ENCODE assay signal across 8 mouse cellular contexts in the genomic region with DNA sequence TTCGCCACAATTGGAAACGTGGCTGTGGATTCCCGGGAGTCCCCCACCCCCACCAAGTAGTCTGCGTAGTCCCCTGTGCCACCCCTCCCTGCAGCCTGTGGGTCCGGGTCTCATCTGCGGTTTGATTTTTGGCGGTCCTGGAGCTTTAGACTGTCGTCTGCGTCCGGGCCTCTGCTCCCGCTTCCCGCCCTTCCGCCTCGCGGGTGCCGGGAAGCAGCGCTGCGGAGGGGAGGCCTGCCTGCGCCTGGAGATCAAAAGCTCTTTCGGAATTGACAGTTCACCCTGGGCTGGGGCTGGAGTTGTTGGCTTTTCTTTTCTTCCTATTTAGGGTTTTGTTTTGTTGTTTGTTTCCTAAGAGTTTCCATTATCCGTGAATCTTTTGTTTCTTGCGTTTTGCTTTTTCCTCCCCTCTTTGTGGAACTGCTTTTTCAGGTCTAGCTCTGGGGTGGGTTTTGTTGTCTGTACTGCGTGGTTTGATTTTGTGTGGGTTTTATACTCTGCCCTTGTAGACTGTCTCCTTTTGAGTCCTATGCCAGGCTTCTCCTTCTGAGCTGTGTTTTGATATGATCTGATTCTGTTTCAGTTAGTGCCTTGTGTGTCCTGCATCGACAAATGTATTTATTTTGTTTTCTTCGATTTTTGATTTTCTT. TPM values are rescaled to one million over a fixed set of nuclear protein-coding genes. Genes with fewer than 3 reads are reported as not detected.
DNase-seq lines count a peak whose midpoint lies in the region; ATAC-seq and TF ChIP-seq lines count a peak whose summit lies in the region.

No protein-coding gene starts in this region.

- no peaks in the 10 kb centered on the region for H3K36me3 ChIP-seq in forebrain, embryonic 10.5 days (replicated peaks)
- H3K36me3 ChIP-seq in forebrain, embryonic 15.5 days, result no peaks in the 10 kb centered on the region
- H3K36me3 ChIP-seq in ES-Bruce4 (ENCODE audit: control insufficient read depth, insufficient read depth, low read length, poor library complexity, severe bottlenecking), result no peaks in the 10 kb centered on the region
- H3K36me3 ChIP-seq in heart, embryonic 14.5 days (ENCODE audit: control insufficient read depth, insufficient read depth, low read length), result no peaks in the 10 kb centered on the region
- no peaks in the 10 kb centered on the region for H3K36me3 ChIP-seq in liver, embryonic 13.5 days

- H3K9ac ChIP-seq in forebrain, embryonic 15.5 days (replicated peaks), result no peak overlapping the region
- peak overlapping the region; percentile 34 for H3K9ac ChIP-seq in ES-Bruce4 (ENCODE audit: low read depth, poor library complexity, severe bottlenecking)
- H3K9ac ChIP-seq in heart, embryonic 14.5 days (ENCODE audit: low read length), result no peak overlapping the region
- no peak overlapping the region for H3K9ac ChIP-seq in liver, embryonic 13.5 days

- under 1% methylated on average over 25 of the region's 25 CpGs for WGBS in forebrain, embryonic 10.5 days
- 1% methylated on average over 25 of the region's 25 CpGs for WGBS in forebrain, embryonic 15.5 days
- 2% methylated on average over 24 of the region's 25 CpGs for WGBS in heart, embryonic 14.5 days
- 2% methylated on average over 25 of the region's 25 CpGs for WGBS in liver, embryonic 13.5 days (ENCODE audit: insufficient replicate concordance)

- no peak for TF ChIP-seq CTCF in ES-Bruce4 (IDR thresholded peaks at IDR 0.05; ENCODE audit: low read depth, low read length)

- peak; percentile 48 for DNase-seq in forebrain, embryonic 10.5 days (ENCODE audit: extremely low spot score, low spot score)
- no peak for DNase-seq in liver, embryonic 13.5 days
- no peak for DNase-seq in layer of hippocampus, adult 8-10 months (ENCODE audit: low spot score in 2 of 2)
- DNase-seq in thymus, adult 18-20 months, result no peak
- no peak for DNase-seq in layer of hippocampus, postnatal 25 days (ENCODE audit: extremely low spot score in 1 of 2, low spot score in 1 of 2)

- H3K4me2 ChIP-seq in forebrain, embryonic 15.5 days (replicated peaks), result no peak overlapping the region
- peak overlapping the region; percentile 38 for H3K4me2 ChIP-seq in heart, embryonic 14.5 days (ENCODE audit: low read length)
- H3K4me2 ChIP-seq in liver, embryonic 13.5 days, result no peak overlapping the region

- peak overlapping the region; percentile 54; the same call in 1 of the 2 replicates for H3K27ac ChIP-seq in forebrain, embryonic 10.5 days
- no peak overlapping the region for H3K27ac ChIP-seq in forebrain, embryonic 15.5 days (replicated peaks)
- H3K27ac ChIP-seq in ES-Bruce4 (ENCODE audit: insufficient read depth, low read length), result no peak overlapping the region
- H3K27ac ChIP-seq in heart, embryonic 14.5 days (replicated peaks in 1 of 2; ENCODE audit: control insufficient read depth in 1 of 2, insufficient read depth in 1 of 2, low read depth in 2 of 2, low read length in 2 of 2), result no peak overlapping the region
- H3K27ac ChIP-seq in liver, embryonic 13.5 days, result no peak overlapping the region

- TF ChIP-seq EP300 in ES-Bruce4 (IDR thresholded peaks at IDR 0.05; ENCODE audit: insufficient read depth, low read depth, low read length), result no peak

- peak overlapping the region; percentile 45 for H3K4me3 ChIP-seq in forebrain, embryonic 10.5 days
- H3K4me3 ChIP-seq in forebrain, embryonic 15.5 days, result no peak overlapping the region
- peak overlapping the region; percentile 31 for H3K4me3 ChIP-seq in ES-Bruce4 (ENCODE audit: low read depth, low read length)
- peak overlapping the region in 1 of 2 experiments; percentile 22; a peak in 2 of 4 replicates for H3K4me3 ChIP-seq in heart, embryonic 14.5 days (ENCODE audit: control insufficient read depth in 1 of 2, insufficient read depth in 1 of 2, low read depth in 1 of 2, low read length in 2 of 2)
- peak overlapping the region; percentile 25; the same call in 1 of the 2 replicates for H3K4me3 ChIP-seq in liver, embryonic 13.5 days (replicated peaks)

- TF ChIP-seq POLR2A in ES-Bruce4 (IDR thresholded peaks at IDR 0.05; ENCODE audit: insufficient read depth, low read length), result no peak

- no peak for ATAC-seq in forebrain, embryonic 15.5 days (replicated peaks)
- ATAC-seq in heart, embryonic 14.5 days (ENCODE audit: insufficient number of reproducible peaks, insufficient read depth, low FRiP score, low read depth), result no peak
- no peak for ATAC-seq in liver, embryonic 13.5 days (ENCODE audit: low read depth)

- peaks cover 48% of the 10 kb centered on the region for H3K4me1 ChIP-seq in forebrain, embryonic 10.5 days
- H3K4me1 ChIP-seq in forebrain, embryonic 15.5 days, result peaks cover 15% of the 10 kb centered on the region
- peaks cover 2% of the 10 kb centered on the region for H3K4me1 ChIP-seq in ES-Bruce4 (ENCODE audit: control insufficient read depth, insufficient read depth, low read length)
- H3K4me1 ChIP-seq in heart, embryonic 14.5 days (ENCODE audit: control insufficient read depth in 2 of 2, insufficient read depth in 2 of 2, low read length in 2 of 2), result peaks cover 0 to 9% of the 10 kb centered on the region in 2 experiments; a peak in 3 of 4 replicates
- 0 out of 2 replicates have a peak, but pooled peaks cover 4% of the 10 kb centered on the region for H3K4me1 ChIP-seq in liver, embryonic 13.5 days (replicated peaks)

- no peaks in the 10 kb centered on the region for H3K9me3 ChIP-seq in forebrain, embryonic 10.5 days
- no peaks in the 10 kb centered on the region for H3K9me3 ChIP-seq in forebrain, embryonic 15.5 days
- H3K9me3 ChIP-seq in ES-Bruce4 (replicated peaks; ENCODE audit: control insufficient read depth, insufficient read depth, low read length, poor library complexity, severe bottlenecking), result no peaks in the 10 kb centered on the region
- no peaks in the 10 kb centered on the region for H3K9me3 ChIP-seq in heart, embryonic 14.5 days (ENCODE audit: control insufficient read depth, low read length)
- H3K9me3 ChIP-seq in liver, embryonic 13.5 days (replicated peaks), result no peaks in the 10 kb centered on the region

- H3K27me3 ChIP-seq in forebrain, embryonic 10.5 days (ENCODE audit: poor library complexity, severe bottlenecking), result peaks cover 99% of the 10 kb centered on the region
- peaks cover 80% of the 10 kb centered on the region for H3K27me3 ChIP-seq in forebrain, embryonic 15.5 days
- H3K27me3 ChIP-seq in ES-Bruce4 (ENCODE audit: control insufficient read depth, insufficient read depth, low read length, poor library complexity, severe bottlenecking), result peaks cover 36% of the 10 kb centered on the region
- H3K27me3 ChIP-seq in heart, embryonic 14.5 days (ENCODE audit: control insufficient read depth, insufficient read depth, low read length), result peaks cover 96% of the 10 kb centered on the region
- H3K27me3 ChIP-seq in liver, embryonic 13.5 days, result peaks cover 97% of the 10 kb centered on the region

RNA-seq across cellular contexts. Expression of a gene that starts 1.9 kb away (rescaled TPM):
- polyA plus RNA-seq in forebrain, embryonic 10.5 days (2016; fragmentation: Nextera tagmentation; extraction: Ambion mirVana), result 0.26 and 0.71 TPM in 2 replicates
- polyA plus RNA-seq in forebrain, embryonic 15.5 days (2015; fragmentation: Nextera tagmentation; extraction: Ambion mirVana), result 0.19 and 0.22 TPM in 2 replicates
- polyA plus RNA-seq in ES-Bruce4 (2011; ENCODE audit: insufficient read depth, insufficient read length, low read depth, missing spikeins), result 0.14 TPM in 1 of 2 replicates, not detected in the other
- not detected in 2 replicates for polyA plus RNA-seq in heart, embryonic 14.5 days (2014; fragmentation: Nextera tagmentation; extraction: Ambion mirVana)
- polyA plus RNA-seq in liver, embryonic 13.5 days (2015; fragmentation: Nextera tagmentation; extraction: Ambion mirVana), result 0.01 and 0.09 TPM in 2 replicates
- total RNA-seq in layer of hippocampus, adult 8-10 months (2022), result under 1 TPM; 0.10 to 0.62 (median 0.25) TPM
- under 1 TPM; 0.07 to 0.21 TPM for total RNA-seq in layer of hippocampus, postnatal 25 days (2021)

RNA-seq across cellular contexts. Expression of a gene that starts 43.5 kb away (rescaled TPM):
- polyA plus RNA-seq in forebrain, embryonic 10.5 days (2016; fragmentation: Nextera tagmentation; extraction: Ambion mirVana), result 21.9 and 24.7 TPM in 2 replicates
- polyA plus RNA-seq in forebrain, embryonic 15.5 days (2015; fragmentation: Nextera tagmentation; extraction: Ambion mirVana), result 39.8 and 41.0 TPM in 2 replicates
- polyA plus RNA-seq in ES-Bruce4 (2011; ENCODE audit: insufficient read depth, insufficient read length, low read depth, missing spikeins), result 41.2 and 41.8 TPM in 2 replicates
- polyA plus RNA-seq in heart, embryonic 14.5 days (2014; fragmentation: Nextera tagmentation; extraction: Ambion mirVana), result 24.9 and 26.2 TPM in 2 replicates
- 18.4 and 18.7 TPM in 2 replicates for polyA plus RNA-seq in liver, embryonic 13.5 days (2015; fragmentation: Nextera tagmentation; extraction: Ambion mirVana)
- total RNA-seq in layer of hippocampus, adult 8-10 months (2022), result 10 to 100 TPM; 56.6 to 93.7 (median 75.1) TPM
- 10 to 100 TPM; 48.8 to 70.9 TPM for total RNA-seq in layer of hippocampus, postnatal 25 days (2021)
